Mouse (Mus musculus): ENCODE data around the gene Azi2.

Gene Azi2

GRCm38 (mm10) chr9:118082575-118083431 lies 42.5 kb downstream of the Azi2 start:
- no peak for DNase-seq (ENCODE audit: low read depth, low spot score)

GRCm38 (mm10) chr9:118083834-118084233 lies 43.5 kb downstream of the Azi2 start:
- DNase-seq (ENCODE audit: low read depth, low spot score), result no peak

GRCm38 (mm10) chr9:118099395-118099794 lies 59.1 kb downstream of the Azi2 start:
- DNase-seq (ENCODE audit: low read depth, low spot score), result no peak

- DNase-seq (ENCODE audit: low read depth, low spot score), result no peak
Measured at GRCm38 (mm10) chr9:118100484-118100883, 60.2 kb downstream of the Azi2 start.

- no peak for DNase-seq (ENCODE audit: low read depth, low spot score)
Measured at GRCm38 (mm10) chr9:118101802-118102201, 61.5 kb downstream of the Azi2 start.

- DNase-seq (ENCODE audit: low read depth, low spot score), result no peak
Measured at GRCm38 (mm10) chr9:118108527-118109011, 68.3 kb downstream of the Azi2 start.

- no peak for DNase-seq (ENCODE audit: low read depth, low spot score)
Measured at GRCm38 (mm10) chr9:118109697-118110359, 69.5 kb downstream of the Azi2 start.

- DNase-seq (ENCODE audit: low read depth, low spot score), result no peak
Measured at GRCm38 (mm10) chr9:118110360-118110710, 70.0 kb downstream of the Azi2 start.

Data from embryo, embryonic 11.5 days (tissue).